Comparison of ENCODE assay signal across 10 mouse cellular contexts in the genomic region with DNA sequence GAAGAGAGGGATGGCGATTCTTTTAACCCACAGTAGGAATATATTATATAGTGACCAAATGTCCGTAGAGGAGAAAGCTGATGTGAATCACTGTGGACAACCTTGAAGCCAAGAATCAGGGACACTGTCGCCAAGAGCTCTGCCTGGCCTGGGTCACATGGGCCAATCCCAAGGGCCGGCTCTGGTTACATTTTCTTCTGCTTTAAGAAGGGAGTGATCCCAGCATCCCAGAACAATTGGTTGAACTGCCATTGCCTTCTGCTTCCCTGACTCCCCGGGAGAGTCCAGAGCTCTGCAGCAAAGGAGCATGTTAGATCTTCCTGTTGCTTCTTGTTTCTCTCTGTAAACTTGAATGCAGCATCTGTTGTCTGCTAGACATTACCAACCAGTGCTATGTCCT.
DNase-seq lines count a peak whose midpoint lies in the region; ATAC-seq lines count a peak whose summit lies in the region.
"Had no signal": no experiment of that assay in that cellular context is flagged by ENCODE, and none has a peak within 500 bp of the region (broad histone marks: within the 10 kb centered on the region; RNA-seq: fewer than 3 reads in every experiment).

No protein-coding gene starts in this region.

- no peaks in the 10 kb centered on the region for H3K36me3 ChIP-seq in neural tube, embryonic 11.5 days (ENCODE audit: control insufficient read depth, insufficient read depth, low read length)
- H3K36me3 ChIP-seq in heart, embryonic 12.5 days, result no peaks in the 10 kb centered on the region
- H3K36me3 ChIP-seq: liver, embryonic 13.5 days had no signal

- H3K4me1 ChIP-seq in neural tube, embryonic 11.5 days (ENCODE audit: control insufficient read depth, insufficient read depth, low read length), result no peaks in the 10 kb centered on the region
- peaks cover 35% of the 10 kb centered on the region for H3K4me1 ChIP-seq in heart, embryonic 12.5 days (replicated peaks)
- H3K4me1 ChIP-seq: liver, embryonic 13.5 days had no signal

- no peak overlapping the region for H3K4me2 ChIP-seq in neural tube, embryonic 11.5 days (ENCODE audit: low read depth)
- no peak overlapping the region for H3K4me2 ChIP-seq in heart, embryonic 12.5 days
- H3K4me2 ChIP-seq: liver, embryonic 13.5 days had no signal

- H3K27me3 ChIP-seq in neural tube, embryonic 11.5 days (ENCODE audit: control insufficient read depth, insufficient read depth, low read length), result no peaks in the 10 kb centered on the region
- no peaks in the 10 kb centered on the region for H3K27me3 ChIP-seq in heart, embryonic 12.5 days (replicated peaks)
- H3K27me3 ChIP-seq: liver, embryonic 13.5 days had no signal

- no peak overlapping the region for H3K4me3 ChIP-seq in neural tube, embryonic 11.5 days (ENCODE audit: low read depth, low read length)
- H3K4me3 ChIP-seq in heart, embryonic 12.5 days, result no peak overlapping the region
- H3K4me3 ChIP-seq: erythroblast, embryonic 14.5 days; liver, embryonic 13.5 days had no signal

- H3K9ac ChIP-seq in neural tube, embryonic 11.5 days (ENCODE audit: low read length), result no peak overlapping the region
- no peak overlapping the region for H3K9ac ChIP-seq in heart, embryonic 12.5 days
- H3K9ac ChIP-seq: liver, embryonic 13.5 days had no signal

- no peak for DNase-seq in neural tube, embryonic 11.5 days (ENCODE audit: low spot score)
- DNase-seq in neural tube, embryonic 10.5 days (ENCODE audit: extremely low spot score, low spot score), result no peak
- DNase-seq in embryo, embryonic 9.5 days (ENCODE audit: extremely low spot score), result peak; percentile 8
- DNase-seq in testis, postnatal 14 days (ENCODE audit: low spot score), result peak; percentile 23
- DNase-seq in lung, postnatal 4 days, result no peak
- no peak for DNase-seq in left cerebral cortex, adult 9 months (ENCODE audit: low spot score in 2 of 2)
- DNase-seq: liver, embryonic 13.5 days had no signal

- WGBS in neural tube, embryonic 11.5 days, result 63% methylated on average over 5 of the region's 5 CpGs
- 47% methylated on average over 5 of the region's 5 CpGs for WGBS in heart, embryonic 12.5 days

- 0 out of 2 replicates have a peak overlapping the region, but pooled peaks have one; percentile 29 for H3K27ac ChIP-seq in neural tube, embryonic 11.5 days (ENCODE audit: low read depth, low read length)
- peak overlapping the region; percentile 53; the same call in 1 of the 2 replicates for H3K27ac ChIP-seq in heart, embryonic 12.5 days (ENCODE audit: poor library complexity, severe bottlenecking)
- H3K27ac ChIP-seq: liver, embryonic 13.5 days had no signal

- H3K9me3 ChIP-seq in neural tube, embryonic 11.5 days (ENCODE audit: control insufficient read depth, low read length), result no peaks in the 10 kb centered on the region
- H3K9me3 ChIP-seq in heart, embryonic 12.5 days (replicated peaks), result no peaks in the 10 kb centered on the region
- H3K9me3 ChIP-seq: liver, embryonic 13.5 days had no signal

- ATAC-seq in neural tube, embryonic 11.5 days (ENCODE audit: insufficient read depth, low FRiP score, low TSS enrichment), result no peak
- no peak for ATAC-seq in heart, embryonic 12.5 days (ENCODE audit: insufficient number of reproducible peaks, low FRiP score)
- ATAC-seq in activated CD4-positive, CD25-positive, alpha-beta regulatory T cell, adult 4 months, result no peak

Comparison
In these comparisons a context has a peak if more than half of its experiments do, and no peak if none do; other contexts are left out.
1. DNase-seq: peak in embryo, embryonic 9.5 days (single experiment) and testis, postnatal 14 days (single experiment); none in neural tube, embryonic 11.5 days (single experiment), neural tube, embryonic 10.5 days (single experiment), lung, postnatal 4 days (0 of 2) and left cerebral cortex, adult 9 months (0 of 2).